Mouse (Mus musculus) cerebellum, postnatal 36 days (tissue): ENCODE data around the gene Cercam.
"Not testable (repeated sequence)": the region's sequence is repeated elsewhere in the genome, so short reads cannot be mapped to it uniquely, and the experiment has no call there.

Experiments used
- DNase-seq, 2 experiments: peaks; one replicate each; pipeline ENCODE4 v3.0.0; 2021 to 2022; ENCODE audit warnings: mixed read lengths in 2 of 2

Cercam gene

DNA sequence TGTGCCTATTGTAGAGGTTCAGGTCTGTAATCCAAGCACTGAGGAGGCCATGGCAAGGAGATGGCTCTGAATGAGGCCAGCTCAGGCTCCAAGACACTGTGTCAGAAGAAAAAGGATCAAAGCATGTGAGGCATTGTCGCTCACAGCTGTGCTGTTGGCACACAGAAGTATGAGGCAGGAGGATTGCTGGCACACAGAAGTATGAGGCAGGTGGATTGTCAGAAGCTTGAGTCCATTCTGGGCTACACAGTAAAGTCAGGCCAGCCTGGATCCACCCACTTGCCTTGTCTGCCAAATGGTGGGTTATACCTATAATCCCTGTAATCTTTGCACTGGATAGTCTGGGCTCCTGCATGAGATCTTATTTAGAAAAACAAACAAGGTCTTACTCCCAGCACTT is 29.1 kb downstream of the Cercam start:
- no peak for DNase-seq

DNA sequence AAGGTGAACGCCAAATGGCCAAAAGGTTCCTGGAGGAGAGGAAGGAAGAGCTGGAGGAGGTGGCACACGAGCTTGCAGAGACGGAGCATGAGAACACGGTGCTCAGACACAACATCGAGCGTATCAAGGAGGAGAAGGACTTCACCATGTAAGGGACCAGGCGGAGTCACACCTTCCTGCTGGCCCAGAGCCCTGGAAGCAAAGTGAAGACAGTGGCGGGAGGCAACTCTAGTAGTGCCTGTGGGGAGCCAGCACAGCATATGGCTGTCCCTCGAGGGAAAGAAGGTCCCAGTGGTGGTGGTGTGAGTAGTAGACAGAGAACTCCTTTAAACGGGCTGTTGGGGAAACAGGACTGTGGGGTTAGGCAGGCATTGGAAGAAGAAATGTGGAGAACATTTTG is 33.2 kb downstream of the Cercam start:
- peak; percentile 31 to 36 for DNase-seq

DNA sequence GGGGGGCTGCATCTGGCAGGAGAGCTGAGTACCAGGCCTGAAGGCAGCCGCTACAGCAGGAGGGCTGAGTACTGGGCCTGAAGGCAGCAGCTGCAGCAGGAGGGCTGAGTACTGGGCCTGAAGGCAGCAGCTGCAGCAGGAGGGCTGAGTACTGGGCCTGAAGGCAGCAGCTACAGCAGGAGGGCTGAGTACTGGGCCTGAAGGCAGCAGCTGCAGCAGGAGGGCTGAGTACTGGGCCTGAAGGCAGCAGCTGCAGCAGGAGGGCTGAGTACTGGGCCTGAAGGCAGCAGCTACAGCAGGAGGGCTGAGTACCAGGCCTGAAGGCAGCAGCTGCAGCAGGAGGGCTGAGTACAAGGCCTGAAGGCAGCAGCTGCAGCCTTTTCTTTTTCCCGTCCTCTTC is 39.2 kb downstream of the Cercam start:
- not testable (repeated sequence) for DNase-seq

DNA sequence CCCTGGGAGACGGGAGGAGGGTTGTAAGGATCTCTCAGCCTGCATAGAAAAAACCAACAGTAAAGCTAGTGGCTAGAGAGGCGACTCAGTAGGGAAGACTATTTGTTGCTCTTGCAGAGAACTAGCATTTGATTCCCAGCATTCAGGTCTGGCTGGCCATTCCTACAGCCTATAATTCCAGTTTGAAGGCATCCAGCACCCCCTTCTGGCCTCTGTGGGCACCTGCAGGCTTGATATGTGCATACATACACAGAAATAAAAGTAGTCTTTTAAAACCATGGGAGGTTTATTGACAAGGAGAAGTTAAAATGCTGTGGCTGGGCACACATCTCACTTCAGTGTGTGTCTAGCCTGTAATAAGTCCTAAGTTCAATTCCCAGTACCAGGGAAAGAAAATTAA is 41.1 kb downstream of the Cercam start:
- no peak for DNase-seq

DNA sequence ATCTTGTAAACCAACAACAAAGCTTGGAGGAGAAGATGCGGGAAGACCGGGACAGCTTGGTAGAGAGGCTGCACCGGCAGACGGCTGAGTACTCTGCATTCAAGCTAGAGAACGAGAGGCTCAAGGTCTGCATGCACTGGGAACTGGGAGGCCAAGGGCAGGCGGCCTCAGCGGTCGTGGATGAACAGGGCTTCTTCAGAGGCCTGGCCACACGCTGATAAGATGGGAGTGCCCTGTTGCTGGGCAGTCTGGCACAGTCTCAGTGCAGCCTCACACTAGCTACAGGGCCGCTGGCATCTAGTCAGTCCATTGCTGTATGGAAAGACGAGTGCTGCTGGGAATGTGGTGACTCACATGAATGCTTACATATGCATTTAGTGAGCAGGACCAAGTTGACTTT is 48.7 kb downstream of the Cercam start:
- DNase-seq = no peak

DNA sequence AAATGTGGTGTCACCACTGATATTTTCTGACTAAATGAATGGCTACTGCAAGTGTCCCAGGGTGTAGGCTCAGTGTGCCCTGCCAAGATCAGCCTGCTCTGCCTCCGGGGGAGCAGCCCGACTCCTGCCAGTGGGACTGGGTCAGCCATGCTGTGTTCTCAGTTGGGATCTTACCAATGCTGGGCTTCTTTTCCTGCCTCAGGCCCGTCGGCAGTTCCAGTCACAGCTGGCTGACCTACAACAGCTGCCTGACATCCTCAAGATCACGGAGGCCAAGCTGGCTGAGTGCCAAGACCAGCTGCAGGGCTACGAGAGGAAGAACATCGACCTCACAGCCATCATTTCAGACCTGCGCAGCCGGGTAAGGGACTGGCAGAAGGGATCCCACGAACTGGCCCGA is 53.0 kb downstream of the Cercam start:
- peak; percentile 45 to 51 for DNase-seq

DNA sequence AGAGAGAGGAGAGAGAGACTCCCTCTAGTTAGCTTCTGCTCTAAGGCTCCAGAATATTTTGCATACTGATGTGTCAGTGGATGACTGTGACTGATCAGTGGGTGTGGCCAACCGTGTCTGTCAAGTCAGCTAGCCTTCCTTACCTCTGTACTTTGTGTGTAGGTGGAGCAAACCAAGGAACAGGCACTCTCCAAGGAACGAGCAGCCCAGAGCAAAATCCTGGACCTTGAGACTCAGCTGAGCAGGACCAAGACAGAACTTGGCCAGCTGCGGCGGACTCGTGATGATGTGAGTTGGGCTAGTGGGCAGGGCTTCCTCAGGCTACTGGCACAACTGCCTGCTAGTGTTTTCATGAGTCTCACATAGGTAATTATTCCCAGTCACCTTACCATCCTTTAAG is 57.6 kb downstream of the Cercam start:
- no peak for DNase-seq

DNA sequence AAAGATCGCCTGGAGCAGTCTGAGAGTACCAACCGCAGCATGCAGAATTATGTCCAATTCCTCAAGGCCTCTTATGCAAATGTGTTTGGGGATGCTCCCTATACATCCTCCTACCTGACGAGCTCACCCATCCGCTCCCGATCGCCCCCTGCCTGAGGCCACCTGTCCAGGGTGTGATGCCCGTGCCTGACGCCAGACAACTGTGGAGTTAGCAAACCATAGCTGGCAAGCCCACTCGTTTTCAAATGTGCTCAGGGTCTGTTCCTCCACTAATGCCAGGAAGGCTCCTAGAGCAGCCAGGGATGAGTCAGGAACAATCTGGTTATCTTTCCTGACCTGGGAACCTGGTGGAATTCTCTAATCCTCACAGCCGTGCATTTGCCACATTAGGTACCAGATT is 61.5 kb downstream of the Cercam start:
- DNase-seq = peak; percentile 97

DNA sequence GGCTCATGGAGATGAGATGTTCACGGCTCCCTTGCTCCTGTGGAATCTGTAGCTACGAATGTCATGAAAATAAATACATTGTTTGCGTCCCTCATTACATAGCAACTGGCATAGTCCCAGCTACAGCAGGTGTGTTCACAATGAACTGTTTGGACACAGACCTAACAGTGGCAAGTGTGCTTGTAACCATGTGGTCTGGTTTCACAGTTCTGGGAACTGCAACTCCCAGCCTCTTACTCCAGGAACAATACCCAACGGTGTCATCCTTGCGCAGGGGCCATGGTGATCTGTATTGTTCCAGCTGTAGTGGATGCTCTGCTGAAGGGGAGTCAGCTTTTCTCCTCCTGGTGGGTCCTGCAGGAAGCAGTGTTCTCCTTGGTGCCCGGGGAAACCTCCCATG is 62.2 kb downstream of the Cercam start:
- peak; percentile 23 to 45 for DNase-seq
